Mouse (Mus musculus) kidney, embryonic 16.5 days (tissue): ENCODE data around the gene Plcb4. TPM values are rescaled to one million over a fixed set of nuclear protein-coding genes. Genes with fewer than 3 reads are reported as not detected.
A peak's percentile ranks its signal among the peaks of the same experiment; 100 is the strongest.
"Not testable (repeated sequence)": the region's sequence is repeated elsewhere in the genome, so short reads cannot be mapped to it uniquely, and the experiment has no call there.

Experiments
- ATAC-seq: fragments of 200-750 bp; cut with Nextera tagmentation; 2 replicates; pipeline ENCODE4 v1.8.0; 2017; ENCODE audit warnings: moderate TSS enrichment; ENCODE audit not compliant: low FRiP score, low TSS enrichment
- H3K27ac ChIP-seq: fragments of 300-500 bp; sonication (generic); 2 replicates; pipeline ENCODE4 v1.5.1; 2014; ENCODE audit warnings: low read length
- H3K27me3 ChIP-seq: fragments of 300-500 bp; sonication (generic); 2 replicates; pipeline ENCODE4 v1.6.1; 2014; ENCODE audit warnings: low read length, control low read depth, mixed read lengths; ENCODE audit not compliant: insufficient read depth
- H3K36me3 ChIP-seq: fragments of 300-500 bp; sonication (generic); 2 replicates; pipeline ENCODE4 v1.6.1; 2014; ENCODE audit warnings: low read length, control low read depth, mixed read lengths; ENCODE audit not compliant: insufficient read depth
- H3K4me1 ChIP-seq: fragments of 300-500 bp; sonication (generic); 2 replicates; pipeline ENCODE4 v1.6.1; 2014; ENCODE audit warnings: low read length, control low read depth, mixed read lengths; ENCODE audit not compliant: insufficient read depth
- H3K4me2 ChIP-seq: fragments of 300-500 bp; sonication (generic); replicated peaks from 2 replicates; pipeline ENCODE4 v1.6.1; 2014; ENCODE audit warnings: low read depth, low read length
- H3K4me3 ChIP-seq: fragments of 300-500 bp; sonication (generic); 2 replicates; pipeline ENCODE4 v1.5.1; 2014; ENCODE audit warnings: mild to moderate bottlenecking, low read length
- H3K9ac ChIP-seq: fragments of 300-500 bp; sonication (generic); replicated peaks from 2 replicates; pipeline ENCODE4 v1.6.1; 2014; ENCODE audit warnings: low read length
- H3K9me3 ChIP-seq: fragments of 300-500 bp; sonication (generic); 2 replicates; pipeline ENCODE4 v1.6.1; 2016; ENCODE audit warnings: low read length, control low read depth
- WGBS: fragments of 180-500 bp; shearing (Covaris S2); extraction: QIAGEN DNeasy Blood & Tissue Kit; methylation state at CpG from one replicate; pipeline ENCODE4 v1.1.7; 2014; 5-methylcytosine and 5-hydroxymethylcytosine counted together
- polyA plus RNA-seq: library from polyadenylated mRNA; unstranded; fragments of >200 nt; fragmentation: Nextera tagmentation; extraction: Ambion mirVana; gene quantifications from 2 replicates; pipeline ENCODE4 v1.2.1, GENCODE M21; 2015

Gene Plcb4
- polyA plus RNA-seq, 1 experiment from 2014 or later, result 18.9 TPM

DNA sequence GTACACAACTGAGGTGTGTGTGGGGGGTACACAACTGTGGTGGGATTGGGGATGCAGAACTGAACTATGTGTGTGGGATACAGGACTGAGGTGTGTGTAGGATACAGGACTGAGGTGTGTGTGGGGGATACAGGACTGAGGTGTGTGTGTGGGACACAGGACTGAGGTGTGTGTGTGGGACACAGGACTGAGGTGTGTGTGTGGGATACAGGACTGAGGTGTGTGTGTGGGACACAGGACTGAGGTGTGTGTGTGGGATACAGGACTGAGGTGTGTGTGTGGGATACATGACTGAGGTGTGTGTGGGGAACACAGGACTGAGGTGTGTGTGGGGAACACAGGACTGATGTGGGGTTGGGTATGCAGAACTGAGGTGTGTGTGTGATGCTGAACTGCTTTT, 329.7 kb downstream of the Plcb4 start:
- H3K9me3 ChIP-seq, H3K4me1 ChIP-seq, H3K4me2 ChIP-seq, H3K27me3 ChIP-seq, ATAC-seq, H3K9ac ChIP-seq, H3K4me3 ChIP-seq, H3K36me3 ChIP-seq, H3K27ac ChIP-seq: not testable (repeated sequence)

DNA sequence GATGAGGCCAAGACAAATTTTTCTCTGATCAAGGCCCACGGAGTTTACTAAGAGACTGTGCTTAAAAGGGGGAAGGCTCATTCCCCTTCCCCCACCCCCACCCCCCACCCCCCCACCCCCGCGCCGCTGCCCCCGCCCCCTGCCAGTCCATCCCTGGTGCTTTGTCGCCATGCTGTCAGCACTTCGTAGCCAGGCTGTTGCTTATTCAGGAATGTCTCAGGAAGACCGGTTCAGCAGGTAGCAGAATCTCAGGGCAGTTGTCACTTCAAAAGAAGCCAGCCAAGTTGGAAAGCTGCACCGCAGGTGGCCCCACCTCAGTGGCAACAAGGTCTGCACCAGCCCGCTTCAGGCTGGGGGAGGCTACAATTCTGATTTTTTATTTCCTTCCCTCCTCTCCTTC, 331.9 kb downstream of the Plcb4 start:
- 73% methylated on average over 10 of the region's 10 CpGs for WGBS

DNA sequence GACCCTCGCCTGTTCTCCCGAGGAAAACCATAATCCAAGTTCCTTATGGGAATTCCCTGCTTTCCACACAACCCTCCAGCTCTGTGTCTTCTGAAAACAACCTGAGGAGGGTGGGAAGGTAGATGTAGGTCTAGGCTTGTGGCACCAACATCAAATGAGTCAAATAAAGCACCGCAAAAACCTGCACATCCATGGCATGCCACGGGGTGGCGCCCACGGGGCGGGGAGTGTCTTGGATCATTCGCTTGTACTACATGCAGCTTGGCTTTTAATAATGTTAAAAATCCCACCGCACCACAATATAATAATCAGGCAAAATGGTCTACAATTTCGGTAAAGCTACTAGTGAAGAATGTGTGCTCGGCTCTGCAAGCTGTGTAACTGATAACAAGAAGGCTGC, 334.5 kb downstream of the Plcb4 start:
- WGBS, result 80% methylated on average over 11 of the region's 11 CpGs
- Histone ChIP-seq H3K4me3 (no peak overlapping the region), H3K9me3 (no peaks in the 10 kb centered on the region), H3K4me1 (no peaks in the 10 kb centered on the region), H3K27me3 (no peaks in the 10 kb centered on the region), H3K9ac (no peak overlapping the region), H3K4me2 (no peak overlapping the region), H3K27ac (no peak overlapping the region), H3K36me3 (no peaks in the 10 kb centered on the region)
- no peak for ATAC-seq

More for the DNA sequence above, 331.9 kb downstream of the Plcb4 start:
- not testable (repeated sequence) for H3K9ac ChIP-seq, H3K4me3 ChIP-seq, H3K9me3 ChIP-seq, H3K4me2 ChIP-seq, H3K27ac ChIP-seq, H3K27me3 ChIP-seq, H3K4me1 ChIP-seq, ATAC-seq, H3K36me3 ChIP-seq

DNA sequence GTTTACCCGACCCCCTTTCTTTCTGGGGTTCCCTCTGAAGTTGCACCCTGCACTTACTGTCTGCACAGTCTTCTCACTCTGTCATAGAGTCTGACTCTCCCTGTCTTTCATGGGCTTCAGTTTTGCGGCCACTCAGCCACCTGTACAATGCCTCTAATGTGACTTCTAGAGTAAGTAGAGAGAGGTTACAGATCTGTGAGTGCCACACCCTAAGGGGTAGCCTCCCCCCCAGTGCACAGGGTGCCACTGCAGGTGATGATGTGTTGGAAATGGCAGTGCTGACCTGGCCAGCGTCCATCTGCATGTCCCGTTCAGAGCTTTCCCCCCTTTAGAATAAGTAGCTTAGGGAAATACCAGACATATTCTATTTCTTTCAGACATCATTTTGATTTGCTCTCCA, 336.4 kb downstream of the Plcb4 start:
- H3K4me2 ChIP-seq, result no peak overlapping the region
- H3K36me3 ChIP-seq, result no peaks in the 10 kb centered on the region
- no peaks in the 10 kb centered on the region for H3K9me3 ChIP-seq
- no peak overlapping the region for H3K27ac ChIP-seq
- no peaks in the 10 kb centered on the region for H3K27me3 ChIP-seq
- no peak for ATAC-seq
- no peak overlapping the region for H3K9ac ChIP-seq
- WGBS, result 84% methylated on average over 4 of the region's 4 CpGs
- no peaks in the 10 kb centered on the region for H3K4me1 ChIP-seq
- no peak overlapping the region for H3K4me3 ChIP-seq

DNA sequence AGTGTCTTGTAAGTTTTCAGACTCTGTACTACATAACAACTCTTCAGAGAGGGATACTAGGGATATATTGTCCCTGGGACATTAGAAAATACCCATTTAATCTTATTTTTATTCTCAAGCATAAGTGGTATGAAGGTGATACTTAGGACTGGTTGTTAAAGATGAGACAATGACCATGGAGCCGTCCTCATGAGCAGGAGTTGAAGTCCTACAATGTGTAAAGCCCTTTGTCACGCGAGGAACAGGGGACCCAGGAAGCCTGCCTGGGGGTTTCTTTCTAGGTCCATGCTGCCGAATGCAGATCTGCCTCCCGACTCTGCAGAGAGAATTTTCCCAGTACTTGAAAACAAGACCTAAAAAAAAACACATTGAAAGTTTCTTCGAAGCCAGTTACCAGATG, 338.1 kb downstream of the Plcb4 start:
- H3K4me1 ChIP-seq, result no peaks in the 10 kb centered on the region
- H3K27ac ChIP-seq, result no peak overlapping the region
- no peak for ATAC-seq
- H3K27me3 ChIP-seq, result no peaks in the 10 kb centered on the region
- H3K4me2 ChIP-seq, result no peak overlapping the region
- 88% methylated on average over 6 of the region's 6 CpGs for WGBS
- H3K4me3 ChIP-seq, result no peak overlapping the region
- H3K36me3 ChIP-seq, result no peaks in the 10 kb centered on the region
- H3K9ac ChIP-seq, result no peak overlapping the region
- no peaks in the 10 kb centered on the region for H3K9me3 ChIP-seq

DNA sequence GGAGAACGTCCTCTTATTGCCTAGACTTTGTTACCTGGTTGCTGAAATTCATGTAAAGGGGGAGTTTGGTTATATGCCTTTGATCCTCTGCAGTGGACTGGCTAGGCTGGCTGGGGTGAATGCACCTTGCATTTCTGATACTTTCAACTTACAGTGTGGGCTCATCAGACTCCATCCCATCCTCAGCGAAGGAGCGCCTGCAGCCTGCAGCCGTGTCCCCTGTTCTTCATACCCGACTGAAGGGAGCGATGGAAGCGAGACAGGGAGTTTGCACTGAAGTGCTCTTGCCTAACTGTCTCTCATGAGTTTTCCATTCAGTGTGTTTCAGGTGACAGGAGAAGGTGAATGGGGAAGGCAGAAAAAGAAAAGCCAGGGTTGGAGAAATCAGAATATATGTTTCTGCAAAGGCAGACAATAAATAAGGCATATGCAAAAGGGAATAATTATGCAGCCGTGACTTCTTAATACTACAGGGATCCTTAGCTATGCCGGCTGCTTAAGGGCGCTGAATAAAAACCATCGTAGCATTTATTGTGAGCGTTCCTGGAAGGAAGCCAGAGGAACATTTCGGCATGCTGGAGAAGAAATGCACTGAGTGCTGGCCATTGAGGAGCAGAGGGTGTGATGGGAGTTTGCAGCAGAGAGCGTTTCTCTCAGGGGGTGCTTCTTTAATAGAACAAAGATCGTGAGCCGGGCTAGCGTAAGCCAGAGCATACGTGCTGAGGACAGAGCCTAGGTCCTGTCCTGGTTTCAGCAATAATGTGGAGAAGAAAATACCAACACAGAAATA, 338.7 kb downstream of the Plcb4 start:
- no peak overlapping the region for H3K4me3 ChIP-seq
- 77% methylated on average over 18 of the region's 18 CpGs for WGBS
- H3K4me2 ChIP-seq, result no peak overlapping the region
- no peaks in the 10 kb centered on the region for H3K27me3 ChIP-seq
- no peaks in the 10 kb centered on the region for H3K9me3 ChIP-seq
- no peak overlapping the region for H3K9ac ChIP-seq
- H3K4me1 ChIP-seq, result no peaks in the 10 kb centered on the region
- ATAC-seq, result no peak
- no peak overlapping the region for H3K27ac ChIP-seq
- H3K36me3 ChIP-seq, result no peaks in the 10 kb centered on the region

DNA sequence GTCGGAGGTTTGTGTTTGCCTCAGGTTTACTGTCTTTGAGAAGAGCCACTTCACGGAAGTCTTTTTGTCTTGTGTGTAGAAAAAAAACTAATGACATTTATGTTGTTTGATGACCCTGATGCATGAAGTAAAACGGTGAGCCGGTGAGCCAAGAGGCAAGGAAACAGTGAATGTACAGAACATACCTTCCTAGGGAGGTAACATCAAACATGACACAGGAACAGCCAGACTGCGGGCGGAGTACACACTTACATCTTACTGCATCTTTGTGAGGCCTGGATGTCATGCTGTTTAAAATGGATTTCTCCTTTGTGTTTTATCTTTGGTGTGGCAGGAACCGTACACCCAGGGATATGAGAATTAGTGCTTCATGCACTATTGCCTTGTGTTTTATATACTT, 340.1 kb downstream of the Plcb4 start:
- no peaks in the 10 kb centered on the region for H3K4me1 ChIP-seq
- no peak overlapping the region for H3K4me3 ChIP-seq
- 87% methylated on average over 7 of the region's 7 CpGs for WGBS
- no peak overlapping the region for H3K4me2 ChIP-seq
- ATAC-seq, result no peak
- H3K27me3 ChIP-seq, result no peaks in the 10 kb centered on the region
- no peak overlapping the region for H3K27ac ChIP-seq
- H3K9ac ChIP-seq, result no peak overlapping the region
- H3K9me3 ChIP-seq, result no peaks in the 10 kb centered on the region
- no peaks in the 10 kb centered on the region for H3K36me3 ChIP-seq

DNA sequence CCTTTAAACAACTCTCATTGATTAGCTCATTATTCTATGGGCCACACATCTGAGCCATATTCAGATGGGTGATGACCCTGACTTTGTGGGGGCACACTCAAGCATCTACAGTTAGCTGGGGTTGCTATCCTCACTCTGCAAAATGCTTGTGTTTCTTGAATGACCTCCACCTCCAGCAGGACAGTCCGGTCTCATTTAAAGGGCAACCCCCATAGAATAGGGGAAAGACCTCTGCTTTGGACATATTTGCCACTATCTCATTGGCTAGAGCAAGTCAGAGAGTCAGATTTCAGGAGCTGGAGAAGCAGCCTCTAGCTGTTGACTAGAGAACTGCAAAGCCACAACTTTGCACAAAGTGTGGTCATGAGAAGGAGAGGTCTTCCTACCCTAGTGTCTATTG, 340.6 kb downstream of the Plcb4 start:
- H3K9ac ChIP-seq, result no peak overlapping the region
- no peaks in the 10 kb centered on the region for H3K36me3 ChIP-seq
- H3K4me3 ChIP-seq, result no peak overlapping the region
- H3K4me2 ChIP-seq, result no peak overlapping the region
- ATAC-seq, result no peak
- H3K9me3 ChIP-seq, result no peaks in the 10 kb centered on the region
- 58% methylated on average over 1 of the region's 1 CpGs for WGBS
- no peaks in the 10 kb centered on the region for H3K27me3 ChIP-seq
- H3K27ac ChIP-seq, result no peak overlapping the region
- H3K4me1 ChIP-seq, result no peaks in the 10 kb centered on the region

DNA sequence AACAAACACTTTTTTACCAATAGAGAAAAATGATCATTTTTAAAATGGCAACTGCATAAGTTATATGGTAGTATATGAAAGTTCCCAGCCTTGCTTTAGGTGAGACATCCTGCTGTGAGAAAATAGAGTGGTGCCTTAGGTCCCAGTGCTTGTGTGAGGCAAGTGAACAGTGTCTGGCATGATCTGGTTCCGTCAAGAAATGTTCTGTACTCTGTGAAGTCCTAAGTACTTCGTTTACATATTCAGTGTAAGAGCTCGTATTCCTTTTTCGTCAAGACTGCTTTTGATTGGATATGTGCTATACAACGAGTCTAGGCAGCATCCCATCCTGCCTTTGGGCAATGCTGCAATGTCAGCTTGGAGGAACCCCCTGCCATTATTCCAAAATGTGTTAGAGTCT, 342.1 kb downstream of the Plcb4 start:
- no peaks in the 10 kb centered on the region for H3K36me3 ChIP-seq
- 83% methylated on average over 5 of the region's 5 CpGs for WGBS
- H3K4me1 ChIP-seq, result no peaks in the 10 kb centered on the region
- H3K4me3 ChIP-seq, result no peak overlapping the region
- no peak for ATAC-seq
- no peak overlapping the region for H3K4me2 ChIP-seq
- H3K9ac ChIP-seq, result no peak overlapping the region
- no peaks in the 10 kb centered on the region for H3K27me3 ChIP-seq
- H3K9me3 ChIP-seq, result no peaks in the 10 kb centered on the region
- H3K27ac ChIP-seq, result no peak overlapping the region

DNA sequence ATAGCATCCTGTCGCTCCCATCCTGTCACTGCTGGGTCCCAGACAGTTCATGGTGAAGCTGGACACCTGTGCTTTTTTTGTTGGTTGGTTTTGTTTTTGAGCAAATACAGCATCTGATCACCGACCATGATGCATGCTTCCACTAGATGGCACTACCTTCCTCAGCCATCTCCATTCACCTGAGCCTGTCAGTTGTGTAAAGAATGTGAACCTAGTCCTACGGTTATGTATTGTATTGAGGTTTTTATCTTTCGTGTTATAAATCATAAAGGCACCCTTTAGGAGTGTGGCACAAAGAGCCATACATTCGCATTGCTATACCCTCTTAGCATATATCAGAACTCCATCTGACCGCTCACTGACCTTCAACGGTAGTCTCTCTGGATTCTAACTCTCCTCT, 343.3 kb downstream of the Plcb4 start:
- H3K36me3 ChIP-seq, result no peaks in the 10 kb centered on the region
- ATAC-seq, result peak; percentile 31; the same call in 1 of the 2 replicates
- H3K4me3 ChIP-seq, result no peak overlapping the region
- no peaks in the 10 kb centered on the region for H3K9me3 ChIP-seq
- H3K27ac ChIP-seq, result no peak overlapping the region
- no peaks in the 10 kb centered on the region for H3K27me3 ChIP-seq
- H3K4me1 ChIP-seq, result no peaks in the 10 kb centered on the region
- no peak overlapping the region for H3K9ac ChIP-seq
- H3K4me2 ChIP-seq, result no peak overlapping the region
- 50% methylated on average over 7 of the region's 7 CpGs for WGBS
